Mouse (Mus musculus): ENCODE results near the gene Abr.

The Abr gene

DNA sequence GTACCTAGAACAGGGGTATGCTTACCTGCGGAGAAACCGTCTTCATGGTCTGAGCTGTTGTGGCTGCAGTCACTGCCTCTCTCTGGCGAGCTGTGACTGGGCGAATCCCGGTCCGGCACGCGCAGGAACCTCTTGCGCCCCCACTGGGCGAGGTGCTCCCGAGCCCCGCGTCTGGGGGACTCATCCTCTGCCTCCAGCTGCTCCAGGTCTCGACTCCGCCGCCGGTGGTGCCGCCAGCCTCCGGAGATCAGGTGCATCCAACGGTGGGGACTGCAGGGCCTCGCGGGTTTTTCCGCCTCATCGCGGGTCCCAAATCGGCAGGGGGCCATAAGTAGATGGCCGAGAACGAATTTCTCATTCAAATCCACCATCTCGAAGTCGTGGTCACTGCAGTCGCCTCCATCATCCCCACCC is at the start of gene Abr:
Abr (minus strand) TSS at position 163 of the 414 bp plus-strand sequence.
- DNase-seq (ENCODE audit: low spot score), result peak; percentile 3

DNA sequence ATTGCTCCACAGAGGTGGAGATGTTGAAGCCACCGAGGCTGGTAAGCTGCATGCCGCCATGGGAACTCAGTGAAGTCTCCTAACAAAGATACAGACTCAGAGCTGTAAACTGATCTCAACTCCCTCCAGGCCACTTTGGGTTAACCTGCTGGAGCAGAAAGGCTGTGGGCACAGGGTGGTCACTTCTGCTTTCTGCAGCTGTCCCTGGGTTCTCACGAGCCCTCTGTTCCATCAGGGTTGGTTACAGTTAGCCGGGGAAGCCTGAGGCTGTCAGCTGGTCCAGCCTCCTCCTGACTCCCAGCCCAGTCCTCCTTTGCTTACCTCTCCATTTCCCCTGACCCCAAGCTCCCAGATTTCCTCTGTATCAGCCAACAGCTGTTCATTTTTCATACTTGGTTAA is 45.7 kb upstream of the Abr start:
- no peak for DNase-seq (ENCODE audit: low spot score)

DNA sequence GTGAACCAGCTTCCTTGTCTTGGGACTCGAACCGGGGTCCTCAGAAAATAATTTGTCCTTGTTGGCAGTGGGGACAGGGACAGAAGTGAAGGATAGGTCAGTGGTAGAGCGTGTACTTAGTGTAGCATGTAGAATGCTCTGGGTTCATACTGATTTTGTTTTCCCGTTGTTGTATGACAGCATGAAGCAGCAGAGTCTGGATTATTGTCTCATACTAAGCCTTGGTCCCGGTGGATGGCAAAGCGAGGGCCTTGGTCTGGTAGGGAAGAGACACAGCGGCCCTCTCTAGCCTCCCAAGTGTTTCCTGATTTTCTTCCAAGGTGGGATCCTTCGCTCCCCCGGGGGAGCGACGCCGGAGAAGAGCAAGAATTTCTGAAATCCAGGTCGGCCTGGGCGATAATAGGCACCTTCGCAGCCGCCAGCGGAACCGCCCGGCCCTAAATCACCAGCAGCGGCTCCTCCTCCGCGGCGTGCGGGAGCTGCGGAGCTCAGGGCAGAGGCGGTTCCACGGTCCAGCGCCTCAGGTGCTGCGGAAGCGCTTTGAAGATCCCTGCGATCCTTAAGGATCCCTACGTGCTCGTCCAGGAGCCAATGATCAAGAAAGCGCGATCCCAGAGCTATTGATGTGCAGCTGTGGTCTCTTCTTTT is 44.0 kb upstream of the Abr start:
- no peak for DNase-seq (ENCODE audit: low spot score)

DNA sequence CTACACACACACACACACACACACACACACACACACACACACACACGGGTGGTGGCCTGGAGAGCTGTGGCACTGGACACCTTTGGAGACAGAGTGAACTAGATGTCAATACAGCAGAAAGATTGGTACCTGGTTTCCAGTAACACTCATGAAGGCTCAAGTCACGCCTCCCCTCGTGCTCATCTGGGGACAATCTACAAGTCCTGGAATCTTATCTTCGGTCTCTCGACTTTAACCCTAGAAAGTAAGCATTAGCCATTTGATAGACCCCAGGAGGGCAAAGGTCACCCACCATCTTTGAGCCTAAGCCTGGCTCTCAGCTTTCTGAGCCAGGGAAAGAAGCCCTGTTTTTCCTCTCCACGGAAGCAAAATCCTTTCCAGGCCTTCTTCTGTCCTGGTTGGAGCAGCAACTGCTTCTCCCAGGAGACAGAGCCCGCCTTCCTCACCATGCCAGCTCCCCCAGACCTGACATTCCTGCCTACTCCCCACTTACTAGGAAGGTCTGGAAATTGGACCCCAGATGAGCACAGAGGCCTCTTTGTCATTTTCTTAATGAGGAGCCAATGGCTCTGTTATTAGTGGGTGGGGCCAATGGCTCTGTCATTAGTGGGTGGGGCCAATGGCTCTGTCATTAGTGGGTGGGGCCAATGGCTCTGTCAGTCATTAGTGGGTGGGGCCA is 39.8 kb upstream of the Abr start:
- peak; percentile 85 for DNase-seq (ENCODE audit: low spot score)

DNA sequence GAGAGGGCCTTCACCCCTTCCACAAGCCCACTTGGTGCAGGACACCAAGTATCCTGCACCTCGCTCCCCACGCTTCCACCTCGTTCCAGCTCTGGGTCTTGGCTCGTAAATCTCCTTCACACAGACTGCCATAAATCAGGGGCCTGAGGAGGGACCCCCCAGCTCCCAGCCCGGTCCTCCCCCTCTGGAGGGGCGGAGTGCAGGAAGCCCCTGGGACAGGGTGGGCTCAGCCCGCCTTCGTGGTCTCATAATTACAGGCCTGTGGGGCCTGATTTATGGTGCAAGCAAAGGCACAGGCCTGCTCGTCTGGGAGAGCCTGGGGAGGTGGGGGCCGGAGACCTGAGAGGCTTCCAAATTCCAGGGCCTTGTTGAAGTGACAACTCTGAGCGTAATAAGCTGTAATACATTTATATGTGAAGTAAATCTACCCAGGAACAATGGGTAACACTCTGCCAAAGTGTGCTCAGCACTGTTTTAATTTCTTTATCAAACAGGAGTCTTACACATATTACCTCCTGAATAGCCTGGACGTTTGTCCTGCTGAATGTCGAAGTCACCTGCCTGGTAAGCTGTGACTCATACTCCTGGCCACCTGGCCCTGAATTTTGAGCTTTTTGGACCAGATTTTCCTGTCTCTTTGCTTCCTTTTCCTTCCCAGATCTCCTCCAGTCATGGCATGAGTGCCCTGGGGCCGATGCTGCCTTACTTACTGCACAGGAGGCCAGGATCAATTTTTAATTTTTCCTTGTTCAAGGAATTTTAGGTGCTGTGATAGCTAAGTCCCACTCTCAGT is 37.2 kb upstream of the Abr start:
- DNase-seq (ENCODE audit: low spot score), result peak; percentile 23

DNA sequence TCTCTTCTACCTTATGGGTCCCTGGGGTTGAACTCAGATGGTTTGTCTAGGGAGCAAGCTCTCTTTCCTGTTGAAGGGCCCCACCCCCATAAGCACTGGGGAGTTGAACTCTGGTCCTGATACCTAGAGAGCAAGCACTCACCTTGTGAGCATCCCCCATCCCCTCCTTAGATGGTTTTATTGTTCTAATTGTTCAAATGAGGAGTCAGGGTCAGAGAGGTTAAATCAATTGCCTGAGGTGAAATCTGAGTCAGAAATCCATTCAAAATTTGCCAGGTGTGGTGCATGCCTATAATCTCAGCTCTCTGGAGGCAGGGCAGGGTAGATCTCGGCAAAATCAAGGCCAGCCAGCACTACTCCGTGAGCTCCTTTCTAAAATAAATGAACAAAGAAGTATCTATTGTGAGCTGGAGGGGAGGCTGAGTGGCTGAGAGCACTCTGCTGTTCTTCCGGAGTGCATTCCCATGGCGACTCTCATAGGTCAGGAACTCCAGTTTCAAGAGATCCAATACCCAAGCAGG is 35.4 kb upstream of the Abr start:
- no peak for DNase-seq (ENCODE audit: low spot score)

DNA sequence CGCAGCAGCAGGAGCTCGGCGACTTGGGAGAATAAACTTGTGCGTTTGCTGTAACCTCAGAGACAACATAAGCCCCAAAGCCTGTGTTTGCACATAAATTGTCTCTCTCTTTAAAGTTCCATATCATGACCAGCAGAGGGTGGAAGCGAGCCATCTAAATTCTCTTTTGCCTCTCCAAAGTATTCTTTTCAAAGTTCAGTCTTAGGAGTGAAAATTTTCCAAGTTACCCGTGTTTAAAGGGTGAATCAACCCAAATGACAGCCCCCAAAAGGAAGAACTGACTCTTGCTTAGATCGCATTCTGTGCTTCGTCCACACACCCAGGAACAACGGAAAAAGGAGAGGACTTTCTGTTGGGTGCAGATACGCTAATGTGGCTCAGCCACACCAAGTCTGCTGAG is 33.0 kb upstream of the Abr start:
- DNase-seq (ENCODE audit: low spot score), result peak; percentile 53

DNA sequence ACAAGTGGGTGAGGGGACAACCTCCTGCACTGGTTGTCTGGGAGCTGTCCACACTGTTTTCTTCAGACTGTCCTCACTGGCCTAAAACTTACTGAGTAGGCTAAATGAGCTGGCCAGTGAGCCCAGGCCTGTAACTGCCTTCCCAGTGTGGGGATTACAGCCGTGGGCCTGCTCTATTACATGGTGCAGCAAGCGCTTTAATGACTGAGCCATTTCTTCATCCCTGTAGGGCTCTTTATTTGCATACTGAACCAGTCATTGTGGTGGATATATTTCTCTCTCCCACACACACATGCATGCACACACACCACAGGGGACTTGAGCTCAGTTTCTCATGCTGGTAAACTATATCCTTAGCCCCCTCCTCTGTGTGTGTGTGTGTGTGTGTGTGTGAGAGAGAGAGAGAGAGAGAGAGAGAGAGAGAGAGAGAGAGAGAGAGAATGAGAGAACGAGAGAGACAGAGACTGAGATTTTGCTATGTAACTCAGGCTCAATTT is 30.8 kb upstream of the Abr start:
- no peak for DNase-seq (ENCODE audit: low spot score)

DNA sequence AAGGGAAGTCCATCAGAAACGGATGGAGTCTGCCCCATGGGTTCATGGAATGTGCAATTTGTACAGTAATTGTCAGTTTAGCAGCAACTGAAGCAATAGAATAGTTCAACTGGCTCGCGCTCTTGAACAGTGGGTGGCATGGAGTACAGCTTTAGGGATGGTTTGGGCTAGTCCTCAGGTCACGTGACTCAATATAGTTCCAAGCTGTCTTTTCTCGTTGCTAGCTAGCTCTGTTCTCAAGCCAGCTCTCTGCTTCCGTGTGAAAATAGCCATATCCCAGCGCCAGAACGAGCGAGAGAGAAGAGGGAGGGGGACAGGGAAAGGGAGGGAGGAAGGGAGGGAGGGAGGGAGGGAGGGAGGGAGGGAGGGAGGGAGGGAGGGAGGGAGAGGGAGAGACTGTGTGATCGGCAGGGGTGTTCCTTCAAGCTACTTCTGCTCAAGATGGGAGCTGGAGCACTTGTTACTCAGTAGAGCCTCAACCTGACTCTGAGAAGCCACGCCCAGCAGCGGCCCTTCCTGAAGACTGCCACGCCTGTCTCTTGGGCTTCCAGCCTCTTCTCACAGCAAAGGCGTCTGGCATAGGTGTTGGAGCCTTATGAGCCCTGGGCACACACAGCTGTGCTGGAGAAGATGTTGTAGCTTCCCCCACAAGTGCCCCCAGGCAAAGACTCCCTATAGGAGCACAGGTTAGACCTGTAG is 28.9 kb upstream of the Abr start:
- no peak for DNase-seq (ENCODE audit: low spot score)

DNA sequence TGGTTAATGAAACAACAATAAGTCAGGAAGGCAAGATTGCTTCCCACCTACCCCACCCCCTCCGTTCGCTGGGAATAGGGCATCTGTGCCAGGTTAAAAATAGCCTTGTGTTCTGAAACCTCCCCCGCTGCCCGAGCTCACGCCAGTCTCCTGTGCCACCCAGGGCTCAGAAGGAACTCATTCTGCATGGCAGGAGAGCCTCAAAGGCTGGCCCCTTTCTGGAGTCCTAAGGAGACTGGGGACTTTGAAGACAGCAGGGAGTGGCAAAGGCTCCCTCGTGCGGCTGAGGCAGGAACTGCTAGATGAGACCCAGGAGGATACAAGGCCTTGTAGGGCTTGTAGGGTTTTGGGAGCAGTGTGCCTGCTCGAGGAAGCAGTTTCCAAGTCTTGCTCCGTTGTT is 25.4 kb upstream of the Abr start:
- DNase-seq (ENCODE audit: low spot score), result peak; percentile 44

DNA sequence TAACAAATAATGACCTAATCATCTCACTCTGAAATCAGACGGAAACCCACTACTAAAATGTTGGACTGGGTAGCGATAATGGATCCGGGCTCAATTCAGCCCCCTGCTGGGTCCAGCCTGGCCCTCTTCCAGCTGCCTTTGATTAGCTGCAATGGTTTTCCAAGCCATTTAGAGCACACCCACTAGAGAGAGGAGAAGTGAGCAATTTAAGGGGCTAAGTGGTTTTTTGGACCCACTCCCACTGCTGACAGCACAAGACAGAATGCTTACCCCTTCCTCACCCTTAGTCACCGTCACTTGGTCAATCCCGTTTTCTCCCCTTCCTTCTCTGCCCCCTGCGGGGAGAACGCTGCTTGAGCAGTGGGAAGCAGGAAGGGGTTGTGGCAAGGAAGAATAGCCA is 24.9 kb upstream of the Abr start:
- DNase-seq (ENCODE audit: low spot score), result no peak

DNA sequence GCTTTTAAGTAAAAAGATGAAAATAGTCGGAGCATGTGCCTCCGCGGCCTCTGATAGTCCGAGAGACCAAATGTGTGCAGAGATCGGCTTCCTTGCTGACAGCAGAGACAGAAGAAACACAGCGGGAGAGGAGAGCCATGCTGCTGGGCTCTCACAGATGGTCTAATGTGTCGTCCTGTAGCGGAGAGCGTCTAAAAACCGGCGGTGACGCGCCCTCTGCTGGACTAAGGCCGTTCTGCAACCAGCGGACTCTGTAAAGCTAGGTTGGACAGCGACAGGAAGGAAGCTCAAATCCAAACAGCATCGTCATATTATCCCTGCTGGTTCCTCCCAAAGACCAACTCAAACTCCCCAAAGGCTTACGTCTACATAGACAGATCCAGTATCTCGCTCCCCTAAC is 23.8 kb upstream of the Abr start:
- DNase-seq (ENCODE audit: low spot score), result peak; percentile 77

DNA sequence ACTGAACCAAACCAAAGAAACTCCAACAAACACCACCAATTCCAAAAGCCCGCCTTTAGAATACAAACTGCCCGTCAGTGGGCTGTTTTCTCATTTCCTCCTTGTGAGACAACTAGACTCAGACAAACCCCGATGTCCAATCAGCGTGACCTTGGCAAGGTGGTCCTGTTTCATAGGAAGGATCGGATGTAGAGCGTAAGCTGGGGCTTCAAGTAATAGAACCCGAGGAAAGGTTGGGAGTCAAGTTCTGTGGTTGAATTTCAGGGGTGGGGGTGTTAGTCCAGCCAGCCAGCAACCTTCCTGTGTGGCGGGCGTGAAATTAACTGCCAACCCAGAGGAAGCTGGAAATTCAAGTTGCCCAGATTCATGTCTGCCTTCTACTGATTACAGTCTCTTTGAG is 22.9 kb upstream of the Abr start:
- DNase-seq (ENCODE audit: low spot score), result no peak

DNA sequence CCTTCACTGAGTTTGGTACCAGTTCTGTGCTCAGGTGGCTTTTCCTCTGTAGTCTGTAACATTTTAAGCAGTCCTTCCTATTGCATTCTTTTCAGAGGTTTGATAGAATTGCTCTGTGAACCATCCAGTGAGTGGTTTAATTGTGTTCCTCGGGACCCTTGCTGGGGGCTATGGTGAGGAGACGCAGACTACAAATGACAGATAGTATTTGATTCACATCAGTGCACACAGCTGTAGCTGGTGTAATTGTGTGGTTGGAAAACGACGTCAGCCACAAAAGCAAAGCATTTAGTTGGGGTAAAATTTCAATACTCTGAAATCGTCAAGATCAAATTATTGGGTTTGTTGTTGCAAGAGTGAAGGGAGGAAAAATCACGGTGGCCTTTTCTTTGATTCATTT is 22.1 kb upstream of the Abr start:
- no peak for DNase-seq (ENCODE audit: low spot score)

DNA sequence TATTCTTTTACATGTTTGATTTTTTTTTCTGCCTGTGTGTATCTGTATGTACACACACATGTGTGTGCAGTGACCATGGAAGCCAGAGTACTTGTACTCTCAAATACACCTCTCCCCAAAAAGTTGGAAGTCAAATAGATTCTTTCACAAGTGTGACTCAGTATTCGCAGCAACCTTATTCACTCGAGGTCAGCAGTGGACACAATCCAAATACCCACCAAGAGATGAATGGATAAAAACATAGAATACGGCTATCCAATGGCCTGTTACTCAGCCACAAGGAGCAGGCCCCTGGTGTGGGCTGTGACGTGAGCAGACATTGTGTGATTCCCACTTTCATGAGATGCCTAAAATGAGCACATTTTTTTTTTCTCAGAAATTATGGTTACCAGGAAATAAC is 18.1 kb upstream of the Abr start:
- DNase-seq (ENCODE audit: low spot score), result no peak

DNA sequence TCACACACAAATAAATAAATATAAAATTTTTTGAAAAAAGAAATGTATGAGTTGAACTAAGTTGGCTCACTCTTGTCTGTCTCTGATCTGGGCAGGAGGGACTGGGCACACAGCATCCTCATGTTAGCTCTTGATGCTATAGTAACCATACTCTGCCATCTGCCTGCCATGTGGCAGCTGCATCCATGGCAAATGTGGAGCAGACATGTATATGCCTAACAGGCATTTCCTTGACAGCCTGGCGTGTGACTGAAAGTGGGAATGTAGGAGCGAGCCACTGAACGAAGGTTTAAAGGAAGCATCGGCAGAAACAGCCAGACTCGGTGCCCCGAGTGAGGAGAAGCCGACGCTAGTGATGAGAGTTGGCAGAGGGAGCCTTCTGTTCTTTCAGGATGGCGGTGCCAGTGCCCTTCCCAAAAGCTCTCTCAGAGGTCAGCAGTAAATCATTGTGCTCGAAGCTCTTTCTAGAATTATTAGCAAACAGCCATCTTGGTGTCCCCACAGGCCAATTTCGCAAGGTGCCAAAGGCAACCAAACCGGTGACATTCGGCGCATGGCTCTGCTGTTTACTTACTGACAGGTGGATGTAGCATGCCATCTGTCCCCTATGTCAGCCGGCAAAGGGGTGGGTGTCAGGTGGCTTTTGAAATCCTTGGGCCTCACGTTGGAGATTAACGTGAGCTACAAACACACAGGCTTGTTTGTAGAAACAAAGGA is 17.3 kb upstream of the Abr start:
- DNase-seq (ENCODE audit: low spot score), result no peak

DNA sequence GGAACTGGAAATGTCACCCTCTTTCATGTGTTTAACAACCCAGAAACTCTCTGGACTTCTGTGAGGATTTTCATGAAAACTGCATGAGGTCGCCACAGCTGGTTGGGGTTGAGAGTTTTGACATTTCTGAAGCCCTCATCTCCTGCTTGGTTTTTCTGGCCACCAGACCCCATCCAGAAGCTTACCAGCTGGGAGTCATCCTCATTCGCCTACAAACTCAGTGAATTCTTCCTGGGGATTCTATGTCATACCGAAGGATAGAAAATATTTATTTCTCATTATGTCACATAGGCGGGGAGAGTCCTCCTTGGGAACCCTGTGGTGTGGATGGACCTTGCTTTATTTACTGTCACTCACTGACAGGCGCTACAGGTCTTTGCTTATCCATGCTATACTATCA is 8.4 kb upstream of the Abr start:
- no peak for DNase-seq (ENCODE audit: low spot score)

DNA sequence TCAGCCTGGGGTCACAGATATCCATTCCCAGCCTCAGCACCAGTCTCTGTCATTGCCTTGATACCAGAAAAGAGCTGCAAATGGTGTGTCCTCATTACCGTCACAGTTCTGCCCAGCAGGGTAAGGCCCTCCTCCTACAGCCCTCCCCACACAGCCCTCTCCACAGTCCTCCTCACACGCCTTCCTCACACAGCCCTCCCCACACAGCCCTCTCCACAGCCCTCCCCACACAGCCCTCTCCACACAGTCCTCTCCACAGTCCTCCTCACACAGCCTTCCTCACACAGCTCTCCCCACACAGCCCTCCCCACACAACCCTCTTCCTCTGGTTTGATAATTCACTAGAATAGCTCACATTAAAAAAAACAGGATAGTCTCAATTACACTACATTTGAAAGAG is 7.9 kb upstream of the Abr start:
- no peak for DNase-seq (ENCODE audit: low spot score)

DNA sequence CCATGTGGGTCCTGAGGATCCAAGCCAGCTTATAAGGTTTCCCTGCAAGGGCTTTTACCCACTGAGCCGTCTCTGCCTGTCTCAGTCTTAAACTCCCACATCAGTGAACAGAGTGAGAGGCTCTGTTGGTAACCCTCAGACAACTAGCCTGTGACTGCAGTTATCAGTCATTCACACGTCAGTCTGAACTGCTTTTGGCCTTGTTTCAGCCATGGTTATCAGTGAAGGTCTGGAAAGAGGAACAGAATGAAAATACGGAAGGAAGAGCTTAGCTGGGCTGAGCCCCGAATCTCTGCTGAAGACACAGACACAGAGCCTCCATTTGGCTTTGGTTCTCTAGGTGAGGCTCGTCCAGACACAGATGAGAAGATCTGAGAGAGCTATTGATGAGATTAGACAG is 6.5 kb upstream of the Abr start:
- no peak for DNase-seq (ENCODE audit: low spot score)

DNA sequence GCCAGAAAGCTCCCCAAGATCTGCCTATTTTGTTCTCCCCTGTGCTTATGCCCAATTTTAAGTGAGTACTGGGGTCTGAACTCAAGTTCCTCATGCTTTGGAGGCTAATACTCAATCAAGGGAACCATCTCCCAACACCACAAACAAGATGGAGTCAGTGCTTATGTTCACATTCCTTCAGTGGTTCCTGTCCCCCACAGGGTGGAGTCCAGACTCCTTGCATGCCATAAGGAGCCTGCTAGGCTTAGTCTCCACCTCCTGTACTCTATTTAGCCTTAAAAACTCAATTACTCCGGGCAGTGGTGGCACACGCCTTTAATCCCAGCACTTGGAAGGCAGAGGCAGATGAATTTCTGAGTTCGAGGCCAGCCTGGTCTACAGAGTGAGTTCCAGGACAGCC is 2.8 kb upstream of the Abr start:
- no peak for DNase-seq (ENCODE audit: low spot score)

DNA sequence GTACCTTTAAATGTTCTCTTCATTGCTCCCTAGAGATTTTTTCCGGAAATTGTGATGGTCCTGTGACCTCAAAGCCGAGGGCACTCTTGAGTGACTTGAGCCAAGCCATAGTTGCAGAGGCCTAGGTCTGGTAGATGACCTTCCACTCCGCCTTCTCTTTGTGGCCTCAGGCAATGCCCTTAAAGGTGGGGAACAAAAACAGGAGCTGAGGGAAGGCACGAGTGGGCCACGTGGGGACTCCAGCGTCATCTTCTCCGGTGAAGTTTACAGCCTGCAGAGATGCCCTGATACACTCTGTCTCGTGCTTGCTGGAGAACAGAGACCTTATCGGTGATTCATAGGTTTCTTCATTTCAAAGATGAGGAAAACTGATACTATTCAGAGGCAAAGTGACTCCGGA is 2.0 kb upstream of the Abr start:
- no peak for DNase-seq (ENCODE audit: low spot score)

All from yolk sac, embryonic 10.5 days (tissue).